Mouse (Mus musculus): Measurements from ENCODE around the gene Efs. TPM values are rescaled to one million over a fixed set of nuclear protein-coding genes. Genes with fewer than 3 reads are reported as not detected.

Gene Efs
- polyA plus RNA-seq, 1 experiment, result 0.04 TPM

- TF ChIP-seq GATA1 (IDR thresholded peaks at IDR 0.05; ENCODE audit: low read length), result no peak
These were observed 10.2 kb upstream of the Efs start, which contains the start of gene Cmtm5 for GRCm38 (mm10) chr14:54935904-54936830. Gene Cmtm5, plus strand, starts transcription at chr14:54936261.

GRCm38 (mm10) chr14:54932645-54933150 is 6.8 kb upstream of the Efs start, which contains the start of gene Il25:
Gene Il25, plus strand, starts transcription at chr14:54932695.
- no peak for TF ChIP-seq GATA1 (IDR thresholded peaks at IDR 0.05; ENCODE audit: low read length)

- no peak for TF ChIP-seq GATA1 (IDR thresholded peaks at IDR 0.05; ENCODE audit: low read length)
These were observed 4.5 kb upstream of the Efs start for GRCm38 (mm10) chr14:54930431-54930830.

- TF ChIP-seq GATA1 (IDR thresholded peaks at IDR 0.05; ENCODE audit: low read length), result no peak
These were observed 3.9 kb upstream of the Efs start for GRCm38 (mm10) chr14:54929801-54930200.

GRCm38 (mm10) chr14:54927296-54927695 is 1.4 kb upstream of the Efs start:
- no peak for TF ChIP-seq GATA1 (IDR thresholded peaks at IDR 0.05; ENCODE audit: low read length)

- TF ChIP-seq GATA1 (IDR thresholded peaks at IDR 0.05; ENCODE audit: low read length), result no peak
These were observed 654 bp upstream of the Efs start for GRCm38 (mm10) chr14:54926401-54927158.

- TF ChIP-seq GATA1 (IDR thresholded peaks at IDR 0.05; ENCODE audit: low read length), result no peak
These were observed 1.1 kb downstream of the Efs start for GRCm38 (mm10) chr14:54924641-54925348.

- TF ChIP-seq GATA1 (IDR thresholded peaks at IDR 0.05; ENCODE audit: low read length), result no peak
These were observed 5.7 kb downstream of the Efs start for GRCm38 (mm10) chr14:54920076-54920685.

- no peak for TF ChIP-seq GATA1 (IDR thresholded peaks at IDR 0.05; ENCODE audit: low read length)
These were observed 12.6 kb downstream of the Efs start for GRCm38 (mm10) chr14:54913343-54913742.

- no peak for TF ChIP-seq GATA1 (IDR thresholded peaks at IDR 0.05; ENCODE audit: low read length)
These were observed 13.0 kb downstream of the Efs start, which contains the start of gene Slc22a17 for GRCm38 (mm10) chr14:54912886-54913285. Gene Slc22a17, minus strand, starts transcription at chr14:54913132.

- no peak for TF ChIP-seq GATA1 (IDR thresholded peaks at IDR 0.05; ENCODE audit: low read length)
These were observed 13.6 kb downstream of the Efs start for GRCm38 (mm10) chr14:54912109-54912850.

- no peak for TF ChIP-seq GATA1 (IDR thresholded peaks at IDR 0.05; ENCODE audit: low read length)
These were observed 17.2 kb downstream of the Efs start for GRCm38 (mm10) chr14:54908682-54909081.

GRCm38 (mm10) chr14:54903641-54904040 is 22.3 kb downstream of the Efs start:
- no peak for TF ChIP-seq GATA1 (IDR thresholded peaks at IDR 0.05; ENCODE audit: low read length)

- TF ChIP-seq GATA1 (IDR thresholded peaks at IDR 0.05; ENCODE audit: low read length), result no peak
These were observed 25.5 kb downstream of the Efs start for GRCm38 (mm10) chr14:54900383-54900782.
